Mouse (Mus musculus) limb, embryonic 14.5 days (tissue): ENCODE results near the gene Tnfaip8l1. TPM values are rescaled to one million over a fixed set of nuclear protein-coding genes. Genes with fewer than 3 reads are reported as not detected.

Experiments used
- ATAC-seq: fragments of 200-750 bp; cut with Nextera tagmentation; 2 replicates; pipeline ENCODE4 v1.8.0; 2017; ENCODE audit warnings: low read depth, moderate number of reproducible peaks, moderate TSS enrichment; ENCODE audit not compliant: low FRiP score
- DNase-seq: peaks from one replicate; pipeline ENCODE4 v3.0.0-alpha.2; 2015; ENCODE audit warnings: low spot score
- H3K27ac ChIP-seq: fragments of 300-500 bp; sonication (generic); replicated peaks from 2 replicates; pipeline ENCODE4 v1.5.1; 2014; ENCODE audit warnings: low read depth, mild to moderate bottlenecking, low read length, moderate library complexity, mixed read lengths
- H3K27me3 ChIP-seq: fragments of 300-500 bp; sonication (generic); 2 replicates; pipeline ENCODE4 v1.6.1; 2014; ENCODE audit warnings: low read length, mixed read lengths; ENCODE audit not compliant: control insufficient read depth, insufficient read depth
- H3K36me3 ChIP-seq: fragments of 300-500 bp; sonication (generic); 2 replicates; pipeline ENCODE4 v1.6.1; 2014; ENCODE audit warnings: mild to moderate bottlenecking, low read length, moderate library complexity, mixed read lengths; ENCODE audit not compliant: control insufficient read depth, insufficient read depth
- H3K4me1 ChIP-seq: fragments of 300-500 bp; sonication (generic); 2 replicates; pipeline ENCODE4 v1.6.1; 2014; ENCODE audit warnings: antibody characterized with exemption, low read length, mixed read lengths; ENCODE audit not compliant: control insufficient read depth, insufficient read depth
- H3K4me2 ChIP-seq: fragments of 300-500 bp; sonication (generic); replicated peaks from 2 replicates; pipeline ENCODE4 v1.6.1; 2014; ENCODE audit warnings: low read depth, mild to moderate bottlenecking, low read length, moderate library complexity; ENCODE audit not compliant: severe bottlenecking
- H3K4me3 ChIP-seq: fragments of 300-500 bp; sonication (generic); replicated peaks from 2 replicates; pipeline ENCODE4 v1.5.1; 2014; ENCODE audit warnings: low read length
- H3K9ac ChIP-seq: fragments of 300-500 bp; sonication (generic); 2 replicates; pipeline ENCODE4 v1.6.1; 2014; ENCODE audit warnings: mild to moderate bottlenecking, low read depth, low read length, moderate library complexity; ENCODE audit not compliant: severe bottlenecking
- H3K9me3 ChIP-seq: fragments of 300-500 bp; sonication (generic); 2 replicates; pipeline ENCODE4 v1.6.1; 2016; ENCODE audit warnings: low read length; ENCODE audit not compliant: control insufficient read depth
- POLR2A ChIP-seq: fragments of 200-500 bp; IDR thresholded peaks from 2 replicates; pipeline ENCODE4 v1.8.0; 2012; ENCODE audit warnings: inconsistent platforms, mild to moderate bottlenecking, moderate library complexity, borderline replicate concordance; ENCODE audit not compliant: insufficient read depth, insufficient read length; ENCODE audit errors: extremely low read depth
- WGBS: fragments of 180-500 bp; shearing (Covaris S2); extraction: QIAGEN DNeasy Blood & Tissue Kit; methylation state at CpG from one replicate; pipeline ENCODE4 v1.1.7; 2014; 5-methylcytosine and 5-hydroxymethylcytosine counted together
- polyA plus RNA-seq, 2 experiments: library from polyadenylated mRNA; depleted of rRNA in 1 of 2; stranded (reverse) in 1 of 2; unstranded in 1 of 2; fragments of >200 nt; fragmentation: Nextera tagmentation in 1 of 2; extraction: Ambion mirVana in 1 of 2; gene quantifications; 2 replicates each; pipeline versions ENCODE4 v1.2.1 to v1.2.3; 2012 to 2014

Tnfaip8l1 gene
- polyA plus RNA-seq, 2 experiments = 9.3 to 11.6 TPM

- 90% methylated on average over 6 of the region's 6 CpGs for WGBS
- no peak for TF ChIP-seq POLR2A
- Histone ChIP-seq H3K9me3 (no peaks in the 10 kb centered on the region), H3K36me3 (peaks cover 85% of the 10 kb centered on the region), H3K4me1 (no peaks in the 10 kb centered on the region), H3K27me3 (no peaks in the 10 kb centered on the region), H3K4me3 (no peak overlapping the region), H3K9ac (no peak overlapping the region), H3K27ac (no peak overlapping the region), H3K4me2 (no peak overlapping the region)
- no peak for DNase-seq
- ATAC-seq = no peak
These were observed 29.0 kb downstream of the Tnfaip8l1 start for GRCm38 (mm10) chr17:56191266-56191665.

- DNase-seq = no peak
- H3K4me2 ChIP-seq = no peak overlapping the region
- no peaks in the 10 kb centered on the region for H3K9me3 ChIP-seq
- 84% methylated on average over 12 of the region's 12 CpGs for WGBS
- ATAC-seq = no peak
- H3K36me3 ChIP-seq = peaks cover 89% of the 10 kb centered on the region
- H3K27ac ChIP-seq = no peak overlapping the region
- H3K27me3 ChIP-seq = no peaks in the 10 kb centered on the region
- H3K4me1 ChIP-seq = no peaks in the 10 kb centered on the region
- H3K9ac ChIP-seq = no peak overlapping the region
- TF ChIP-seq POLR2A = no peak
- H3K4me3 ChIP-seq = no peak overlapping the region
These were observed 32.1 kb downstream of the Tnfaip8l1 start for GRCm38 (mm10) chr17:56194357-56194756.

GRCm38 (mm10) chr17:56194765-56195164, 32.5 kb downstream of the Tnfaip8l1 start:
- H3K9me3 ChIP-seq = no peaks in the 10 kb centered on the region
- WGBS = 88% methylated on average over 13 of the region's 13 CpGs
- no peak for TF ChIP-seq POLR2A
- no peak overlapping the region for H3K4me3 ChIP-seq
- no peaks in the 10 kb centered on the region for H3K27me3 ChIP-seq
- no peak overlapping the region for H3K27ac ChIP-seq
- peaks cover 87% of the 10 kb centered on the region for H3K36me3 ChIP-seq
- ATAC-seq (no peak), DNase-seq (no peak)
- H3K9ac ChIP-seq = no peak overlapping the region
- H3K4me2 ChIP-seq = no peak overlapping the region
- no peaks in the 10 kb centered on the region for H3K4me1 ChIP-seq

- ATAC-seq (no peak), DNase-seq (no peak)
- Histone ChIP-seq H3K27me3 (no peaks in the 10 kb centered on the region), H3K27ac (no peak overlapping the region), H3K36me3 (peaks cover 89% of the 10 kb centered on the region), H3K4me1 (no peaks in the 10 kb centered on the region), H3K9ac (no peak overlapping the region), H3K9me3 (no peaks in the 10 kb centered on the region), H3K4me2 (no peak overlapping the region), H3K4me3 (no peak overlapping the region)
- WGBS = 76% methylated on average over 2 of the region's 2 CpGs
- no peak for TF ChIP-seq POLR2A
These were observed 34.6 kb downstream of the Tnfaip8l1 start for GRCm38 (mm10) chr17:56196860-56197259.

- H3K36me3 ChIP-seq = peaks cover 94% of the 10 kb centered on the region
- no peak for TF ChIP-seq POLR2A
- no peaks in the 10 kb centered on the region for H3K4me1 ChIP-seq
- H3K27me3 ChIP-seq = no peaks in the 10 kb centered on the region
- H3K4me2 ChIP-seq = no peak overlapping the region
- ATAC-seq (no peak), DNase-seq (no peak)
- 85% methylated on average over 9 of the region's 9 CpGs for WGBS
- H3K9ac ChIP-seq = no peak overlapping the region
- H3K27ac ChIP-seq = no peak overlapping the region
- no peak overlapping the region for H3K4me3 ChIP-seq
- H3K9me3 ChIP-seq = no peaks in the 10 kb centered on the region
These were observed 38.3 kb downstream of the Tnfaip8l1 start for GRCm38 (mm10) chr17:56200586-56200985.

GRCm38 (mm10) chr17:56201642-56202041, 39.4 kb downstream of the Tnfaip8l1 start:
- no peak overlapping the region for H3K4me3 ChIP-seq
- H3K9ac ChIP-seq = no peak overlapping the region
- ATAC-seq (no peak), DNase-seq (no peak)
- H3K4me1 ChIP-seq = no peaks in the 10 kb centered on the region
- H3K27ac ChIP-seq = no peak overlapping the region
- no peaks in the 10 kb centered on the region for H3K9me3 ChIP-seq
- H3K4me2 ChIP-seq = no peak overlapping the region
- H3K36me3 ChIP-seq = peaks cover 93% of the 10 kb centered on the region
- H3K27me3 ChIP-seq = no peaks in the 10 kb centered on the region
- WGBS = 65% methylated on average over 3 of the region's 3 CpGs
- TF ChIP-seq POLR2A = no peak
